Mouse (Mus musculus): ENCODE data around the gene Nlrc5.

GRCm38 (mm10) chr8:94488016-94488415 lies 53.9 kb downstream of the Nlrc5 start:
- TF ChIP-seq POLR2A (IDR thresholded peaks at IDR 0.05; ENCODE audit: borderline replicate concordance, extremely low read depth, low read depth, low read length) (no peak), CTCF (IDR thresholded peaks at IDR 0.05; ENCODE audit: insufficient read depth, low read length) (no peak)
